Mouse (Mus musculus): ENCODE data around the gene Dusp6. TPM values are rescaled to one million over a fixed set of nuclear protein-coding genes. Genes with fewer than 3 reads are reported as not detected.

Gene Dusp6
- polyA plus RNA-seq, 1 experiment from 2014 or later: 34.4 TPM

DNA sequence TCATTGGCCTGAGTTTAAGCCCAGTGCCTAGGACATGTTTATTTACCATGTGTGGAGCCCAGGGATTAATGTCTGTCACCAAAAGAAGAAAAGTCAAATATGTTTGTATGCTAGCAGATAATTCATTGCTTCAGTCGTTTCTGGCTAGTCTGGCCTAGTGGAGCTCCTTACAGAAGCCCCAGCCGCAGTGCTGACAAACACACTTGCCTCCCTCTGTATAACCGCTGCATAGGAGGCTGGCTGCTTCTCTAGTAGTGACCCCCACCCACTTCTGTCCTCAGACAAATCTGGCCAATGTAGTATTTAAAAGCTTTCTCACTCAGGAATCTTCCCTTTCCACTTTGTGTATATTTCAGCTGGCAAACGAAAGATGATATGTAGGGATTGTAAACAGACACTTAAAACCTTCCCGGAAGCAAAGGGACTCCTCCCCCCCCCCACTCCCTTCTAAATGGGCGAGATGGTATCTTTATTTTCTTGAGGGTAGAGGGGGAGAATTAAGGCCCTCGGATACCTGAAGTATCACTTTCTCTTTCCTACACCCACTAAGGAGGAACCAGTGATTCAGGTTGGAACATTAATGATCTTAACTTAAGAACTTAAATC lies 18.3 kb upstream of the Dusp6 start:
- DNase-seq (ENCODE audit: low spot score): peak; percentile 36

DNA sequence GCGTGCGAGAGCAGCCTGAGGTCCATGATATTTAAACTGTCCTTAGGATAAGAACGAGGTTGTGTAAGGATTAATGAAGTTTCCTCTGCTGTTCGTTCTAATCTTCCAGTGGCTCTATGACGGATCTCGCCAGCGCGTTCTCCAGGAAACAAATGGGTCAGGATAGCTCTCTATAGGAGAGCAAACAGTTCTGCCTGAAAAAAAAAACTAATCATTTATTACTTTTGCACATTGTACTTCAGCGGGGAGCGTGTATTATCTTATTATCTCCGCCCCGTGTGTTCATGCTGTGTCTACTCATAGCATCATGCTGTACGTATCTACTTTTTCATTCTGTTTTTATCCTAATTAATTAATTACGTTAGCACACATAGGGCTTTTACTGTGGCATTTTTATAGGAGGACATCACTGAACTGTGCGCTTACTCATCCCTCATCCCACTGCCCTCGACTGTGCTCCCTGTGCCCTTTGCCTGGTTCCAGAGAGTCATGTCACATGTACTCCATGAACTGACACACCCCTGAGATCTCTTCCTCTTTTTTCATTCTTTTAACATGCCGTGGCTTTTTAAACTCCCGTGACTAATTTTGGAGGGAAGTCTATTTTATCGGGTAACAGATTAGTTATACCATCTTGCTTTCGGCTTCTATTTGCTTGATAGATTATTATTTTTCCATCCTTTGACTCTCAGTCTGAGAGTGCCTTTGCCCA lies 16.1 kb upstream of the Dusp6 start:
- no peak for DNase-seq (ENCODE audit: low spot score)

- no peak for DNase-seq (ENCODE audit: low spot score)
These were observed 12.2 kb upstream of the Dusp6 start for GRCm38 (mm10) chr10:99250874-99251281.

- no peak for DNase-seq (ENCODE audit: low spot score)
These were observed 9.6 kb upstream of the Dusp6 start for GRCm38 (mm10) chr10:99253412-99253811.

GRCm38 (mm10) chr10:99255830-99256570 lies 7.0 kb upstream of the Dusp6 start:
- DNase-seq (ENCODE audit: low spot score): no peak

GRCm38 (mm10) chr10:99257531-99257930 lies 5.5 kb upstream of the Dusp6 start:
- no peak for DNase-seq (ENCODE audit: low spot score)

DNA sequence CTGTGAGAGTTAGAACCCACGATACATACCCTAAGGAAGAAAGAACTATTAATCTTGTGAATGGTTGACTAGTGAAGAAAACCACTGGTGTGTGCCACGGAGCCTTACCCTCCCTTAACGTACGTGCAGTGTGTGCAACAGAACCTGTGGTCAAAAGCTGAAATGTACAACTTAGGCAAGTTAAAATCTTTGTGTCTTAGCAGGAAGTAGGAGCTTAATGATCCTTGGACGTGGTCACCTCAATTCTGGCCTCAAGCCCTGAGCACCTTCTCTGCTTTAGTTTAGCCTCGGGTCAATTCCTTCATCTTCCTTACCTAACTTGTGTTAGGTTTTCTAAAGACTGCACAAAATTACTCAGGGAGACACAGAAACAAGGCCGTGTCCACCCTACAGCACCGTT lies 3.2 kb upstream of the Dusp6 start:
- no peak for DNase-seq (ENCODE audit: low spot score)

GRCm38 (mm10) chr10:99261151-99261635 lies 1.8 kb upstream of the Dusp6 start:
- DNase-seq (ENCODE audit: low spot score): no peak

DNA sequence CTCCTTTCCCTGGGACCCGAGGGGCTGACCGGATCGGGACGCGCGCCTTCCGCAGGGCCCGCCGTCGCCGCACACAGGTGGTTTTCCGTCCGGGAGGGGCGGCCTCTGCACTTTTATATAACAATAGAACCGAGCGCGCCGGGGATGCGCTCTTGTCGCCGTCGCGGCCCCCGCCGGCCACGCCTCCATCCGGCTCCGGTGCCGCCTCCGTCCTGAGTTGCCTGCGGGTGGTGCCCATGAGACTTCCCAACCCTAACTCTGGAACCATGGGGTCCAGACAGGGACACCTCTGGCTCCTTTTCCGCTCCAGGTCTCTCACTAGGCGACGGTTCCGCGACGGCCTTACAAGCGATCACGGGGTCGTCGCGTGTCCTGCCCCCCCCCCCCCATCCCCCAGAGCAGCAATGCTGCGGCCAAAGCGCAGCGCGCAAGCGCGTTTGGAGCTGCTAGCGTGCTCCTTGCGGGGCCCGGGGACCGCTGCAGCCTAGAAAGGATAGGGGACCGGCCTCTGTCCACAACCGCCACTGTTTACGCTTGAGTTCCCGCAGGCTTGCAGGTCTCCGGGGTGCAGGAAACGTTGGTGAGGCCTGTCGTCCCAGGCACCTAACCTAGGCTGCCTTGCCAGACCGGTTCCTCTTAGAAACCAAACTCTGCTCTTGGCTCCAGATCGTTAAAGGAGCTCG lies 1.3 kb upstream of the Dusp6 start:
- DNase-seq (ENCODE audit: low spot score): peak; percentile 91

GRCm38 (mm10) chr10:99262319-99262866 lies 638 bp upstream of the Dusp6 start:
- DNase-seq (ENCODE audit: low spot score): no peak

DNA sequence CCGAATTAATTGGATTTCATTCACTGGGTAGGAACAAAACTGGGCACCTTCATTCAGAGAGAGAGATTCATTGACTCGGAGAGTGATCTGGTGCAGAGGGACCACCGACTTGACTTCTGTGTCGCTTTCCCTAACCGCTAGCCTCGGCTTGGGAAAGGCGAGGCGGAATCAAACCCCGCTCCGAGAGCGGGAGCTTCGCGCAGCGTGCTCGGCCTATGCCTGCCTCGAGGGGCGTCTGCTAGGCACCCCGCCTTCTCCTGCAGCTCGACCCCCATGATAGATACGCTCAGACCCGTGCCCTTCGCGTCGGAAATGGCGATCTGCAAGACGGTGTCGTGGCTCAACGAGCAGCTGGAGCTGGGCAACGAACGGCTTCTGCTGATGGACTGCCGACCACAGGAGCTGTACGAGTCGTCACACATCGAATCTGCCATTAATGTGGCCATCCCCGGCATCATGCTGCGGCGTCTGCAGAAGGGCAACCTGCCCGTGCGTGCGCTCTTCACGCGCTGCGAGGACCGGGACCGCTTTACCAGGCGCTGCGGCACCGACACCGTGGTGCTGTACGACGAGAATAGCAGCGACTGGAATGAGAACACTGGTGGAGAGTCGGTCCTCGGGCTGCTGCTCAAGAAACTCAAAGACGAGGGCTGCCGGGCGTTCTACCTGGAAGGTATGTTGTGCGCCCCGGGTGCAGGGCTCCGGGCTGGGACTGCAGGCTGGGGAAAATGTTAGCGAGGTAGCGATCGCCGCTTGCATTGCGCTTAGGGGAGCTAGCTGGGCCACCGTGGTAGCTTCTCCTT lies 589 bp downstream of the Dusp6 start:
- DNase-seq (ENCODE audit: low spot score): peak; percentile 49

DNA sequence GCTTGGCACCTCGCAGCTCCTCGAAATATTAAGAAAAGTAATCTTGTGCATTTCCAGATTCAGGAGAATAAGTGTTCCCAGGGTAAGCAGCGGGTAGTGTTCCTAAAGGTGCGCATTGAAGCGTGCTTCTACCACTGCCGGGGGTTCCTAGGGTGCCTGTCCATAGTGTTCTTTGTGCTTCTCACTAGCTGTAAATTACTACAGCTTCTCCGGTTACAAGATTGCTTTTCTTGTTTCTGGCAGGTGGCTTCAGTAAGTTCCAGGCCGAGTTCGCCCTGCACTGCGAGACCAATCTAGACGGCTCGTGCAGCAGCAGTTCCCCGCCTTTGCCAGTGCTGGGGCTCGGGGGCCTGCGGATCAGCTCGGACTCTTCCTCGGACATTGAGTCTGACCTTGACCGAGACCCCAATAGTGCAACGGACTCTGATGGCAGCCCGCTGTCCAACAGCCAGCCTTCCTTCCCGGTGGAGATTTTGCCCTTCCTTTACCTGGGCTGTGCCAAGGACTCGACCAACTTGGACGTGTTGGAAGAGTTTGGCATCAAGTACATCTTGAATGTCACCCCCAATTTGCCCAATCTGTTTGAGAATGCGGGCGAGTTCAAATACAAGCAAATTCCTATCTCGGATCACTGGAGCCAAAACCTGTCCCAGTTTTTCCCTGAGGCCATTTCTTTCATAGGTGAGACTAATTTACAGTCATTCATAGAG lies 1.4 kb downstream of the Dusp6 start:
- DNase-seq (ENCODE audit: low spot score): peak; percentile 35

DNA sequence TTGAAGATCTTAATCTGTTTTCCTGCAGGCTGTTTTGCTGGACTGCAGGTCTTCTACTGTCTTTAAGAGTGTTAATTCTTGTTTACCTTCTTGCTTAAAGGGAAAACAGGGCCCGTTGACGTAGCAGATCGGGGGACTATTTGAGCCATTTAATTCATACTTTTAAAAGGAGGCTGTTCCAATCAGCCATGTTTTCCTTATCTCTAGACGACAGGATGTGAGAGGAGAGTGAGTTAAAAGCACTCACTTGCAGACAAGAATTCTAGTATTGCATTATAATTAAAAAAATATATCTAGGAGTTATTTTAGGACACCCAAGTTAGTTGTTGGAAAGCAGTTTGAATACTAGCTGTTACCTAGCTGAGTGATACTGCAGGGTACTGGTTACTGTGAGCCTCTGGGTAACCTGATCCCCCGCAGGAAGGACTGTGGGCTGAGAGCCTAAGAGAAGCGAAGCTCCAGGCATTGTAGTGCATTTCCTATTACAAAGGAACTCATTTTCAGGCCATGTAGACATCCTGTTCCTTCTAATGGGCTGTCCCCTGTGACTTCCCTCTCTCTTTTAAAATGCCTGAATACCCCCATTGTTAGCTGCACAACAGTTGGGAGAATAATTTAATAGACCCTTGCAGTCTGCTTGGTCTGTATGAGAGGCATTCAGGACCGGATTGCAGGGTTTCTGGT lies 2.1 kb downstream of the Dusp6 start:
- peak; percentile 27 for DNase-seq (ENCODE audit: low spot score)

DNA sequence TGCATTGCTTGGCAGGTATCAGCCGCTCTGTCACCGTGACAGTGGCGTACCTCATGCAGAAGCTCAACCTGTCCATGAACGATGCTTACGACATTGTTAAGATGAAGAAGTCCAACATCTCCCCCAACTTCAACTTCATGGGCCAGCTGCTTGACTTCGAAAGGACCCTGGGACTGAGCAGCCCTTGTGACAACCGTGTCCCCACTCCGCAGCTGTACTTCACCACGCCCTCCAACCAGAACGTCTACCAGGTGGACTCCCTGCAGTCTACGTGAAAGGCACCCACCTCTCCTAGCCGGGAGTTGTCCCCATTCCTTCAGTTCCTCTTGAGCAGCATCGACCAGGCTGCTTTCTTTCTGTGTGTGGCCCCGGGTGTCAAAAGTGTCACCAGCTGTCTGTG lies 3.0 kb downstream of the Dusp6 start:
- DNase-seq (ENCODE audit: low spot score): no peak

GRCm38 (mm10) chr10:99267621-99268020 lies 4.6 kb downstream of the Dusp6 start:
- no peak for DNase-seq (ENCODE audit: low spot score)

DNA sequence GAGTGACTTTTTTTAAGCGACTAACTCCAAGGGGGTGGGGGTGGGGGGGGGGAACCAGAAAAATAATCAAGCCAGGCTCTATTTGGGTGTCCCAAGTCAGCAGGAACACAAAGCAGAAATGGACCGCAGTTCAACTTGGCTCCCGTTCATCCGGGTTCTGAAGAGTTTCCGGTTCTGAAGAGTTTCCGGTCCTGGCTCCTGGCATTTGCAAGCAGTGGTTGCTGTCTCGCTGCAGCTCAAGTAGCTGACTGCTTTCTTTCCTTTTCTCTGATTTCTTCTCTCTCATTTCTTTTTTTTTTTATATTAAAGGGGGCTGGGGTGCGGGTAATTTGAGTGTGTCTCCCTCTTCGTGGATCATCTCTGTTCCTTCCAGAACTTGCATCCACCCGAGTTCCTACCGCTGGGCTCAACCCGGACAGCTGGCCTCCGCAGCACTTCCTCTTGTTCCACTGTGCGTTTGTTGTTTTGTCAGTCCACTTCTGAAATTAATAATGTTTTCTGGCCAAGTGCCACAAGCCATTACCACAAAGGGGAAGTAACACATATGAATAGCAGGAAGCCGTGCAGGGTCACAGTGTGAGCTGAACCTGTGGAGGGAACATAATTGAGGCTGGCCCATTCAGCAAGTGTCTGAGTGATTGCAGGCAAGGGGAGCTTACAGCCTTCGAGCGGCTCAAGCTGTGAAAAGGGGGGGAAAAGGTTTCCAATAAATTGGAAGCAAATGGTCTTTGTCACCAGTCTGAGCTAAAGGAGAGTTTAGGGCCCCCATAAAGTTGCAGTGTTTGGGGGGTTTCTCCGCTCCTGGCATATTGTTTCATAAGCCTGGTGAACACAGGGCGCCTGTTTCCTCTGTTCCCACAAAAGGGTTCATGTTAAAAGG lies 5.6 kb downstream of the Dusp6 start:
- DNase-seq (ENCODE audit: low spot score): peak; percentile 49

GRCm38 (mm10) chr10:99269301-99269701 lies 6.3 kb downstream of the Dusp6 start:
- no peak for DNase-seq (ENCODE audit: low spot score)

- DNase-seq (ENCODE audit: low spot score): no peak
These were observed 6.7 kb downstream of the Dusp6 start for GRCm38 (mm10) chr10:99269704-99270103.
